Comparison of ENCODE assay signal across 21 mouse cellular contexts in genomic region chr14:76631181-76631580, GRCm38 (mm10).
DNase-seq lines count a peak whose midpoint lies in the region; ATAC-seq lines count a peak whose summit lies in the region.
"Had no signal": no experiment of that assay in that cellular context is flagged by ENCODE, and none has a peak within 500 bp of the region (broad histone marks: within the 10 kb centered on the region; RNA-seq: fewer than 3 reads in every experiment).

No protein-coding gene starts in this region.

- intact Hi-C loops in heart, postnatal 25 days (cut with DNase I) = loop anchor here (5.0 kb wide), 2 partner anchors 41 to 101 kb away; no protein-coding TSS in a partner anchor

- H3K4me2 ChIP-seq in heart, embryonic 12.5 days = no peak overlapping the region
- H3K4me2 ChIP-seq: embryonic facial prominence, embryonic 15.5 days; kidney, embryonic 15.5 days; liver, embryonic 11.5 days; lung, embryonic 14.5 days had no signal

- peak overlapping the region; percentile 12; the same call in 1 of the 2 replicates for H3K27ac ChIP-seq in heart, embryonic 12.5 days (ENCODE audit: poor library complexity, severe bottlenecking)
- H3K27ac ChIP-seq: embryonic facial prominence, embryonic 15.5 days; hindbrain, postnatal 0 days; kidney, embryonic 15.5 days had no signal

- no peak overlapping the region for H3K4me3 ChIP-seq in heart, embryonic 12.5 days
- H3K4me3 ChIP-seq: embryonic facial prominence, embryonic 15.5 days; kidney, embryonic 15.5 days had no signal

- H3K36me3 ChIP-seq in heart, embryonic 12.5 days = no peaks in the 10 kb centered on the region
- H3K36me3 ChIP-seq: embryonic facial prominence, embryonic 15.5 days; kidney, embryonic 15.5 days had no signal

- H3K27me3 ChIP-seq in heart, embryonic 12.5 days (replicated peaks) = no peaks in the 10 kb centered on the region
- H3K27me3 ChIP-seq: embryonic facial prominence, embryonic 15.5 days; kidney, embryonic 15.5 days had no signal

- H3K4me1 ChIP-seq in heart, embryonic 12.5 days (replicated peaks) = peaks cover 33% of the 10 kb centered on the region

- H3K9me3 ChIP-seq in heart, embryonic 12.5 days (replicated peaks) = no peaks in the 10 kb centered on the region
- H3K9me3 ChIP-seq: embryonic facial prominence, embryonic 15.5 days; kidney, embryonic 15.5 days had no signal

- ATAC-seq in heart, embryonic 12.5 days (ENCODE audit: insufficient number of reproducible peaks, low FRiP score) = no peak
- ATAC-seq: hindbrain, postnatal 0 days; intestine, postnatal 0 days; midbrain, embryonic 16.5 days had no signal

- peak; percentile 52 to 54 for DNase-seq in cerebellum, postnatal 10 days
- no peak for DNase-seq in cerebellum, adult 11 months
- DNase-seq in NIH3T3 (ENCODE audit: low read depth) = peak; percentile 57
- DNase-seq in heart, postnatal 25 days (ENCODE audit: low spot score) = peak; percentile 19
- no peak for DNase-seq in urinary bladder, postnatal 25 days (ENCODE audit: low spot score)
- no peak for DNase-seq in lung, postnatal 10 days
- DNase-seq in layer of hippocampus, adult 9-10 months (ENCODE audit: low spot score) = no peak
- DNase-seq: cerebellum, adult 11-12 months; cerebellum, postnatal 25 days; kidney, postnatal 4 days; lung, embryonic 14.5 days; lung, postnatal 4 days; right cerebral cortex, postnatal 4 days; thymus, postnatal 36 days had no signal

- H3K9ac ChIP-seq in heart, embryonic 12.5 days = no peak overlapping the region
- H3K9ac ChIP-seq: embryonic facial prominence, embryonic 15.5 days; kidney, embryonic 15.5 days; lung, embryonic 14.5 days had no signal

- 53% methylated on average over 4 of the region's 4 CpGs for WGBS in heart, embryonic 12.5 days

Comparison
In these comparisons a context has a peak if more than half of its experiments do, and no peak if none do; other contexts are left out.
1. DNase-seq: peak in cerebellum, postnatal 10 days (2 of 2), NIH3T3 (single experiment) and heart, postnatal 25 days (single experiment); none in cerebellum, adult 11 months (single experiment), urinary bladder, postnatal 25 days (single experiment), lung, postnatal 10 days (single experiment) and layer of hippocampus, adult 9-10 months (single experiment).